Mouse (Mus musculus) liver, embryonic 14.5 days (tissue): Measurements from ENCODE around the gene Sigirr.

Experiments
- CTCF ChIP-seq: IDR thresholded peaks from 2 replicates; pipeline ENCODE4 v1.5.1; 2016; ENCODE audit warnings: antibody characterized with exemption, low read depth, control low read depth
- EP300 ChIP-seq: IDR thresholded peaks from 2 replicates; pipeline ENCODE4 v1.6.1; 2016; ENCODE audit warnings: antibody characterized with exemption, low read depth

- TF ChIP-seq EP300 (no peak; the same call in 1 of the 2 replicates), CTCF (no peak)
Measured at GRCm38 (mm10) chr7:141146043-141146595, 45.7 kb upstream of the Sigirr start.
